Mouse (Mus musculus): ENCODE measurements around the gene Nhlrc4.

- TF ChIP-seq CTCF (IDR thresholded peaks at IDR 0.05; ENCODE audit: low read depth, low read length) (no peak), TAL1 (conservative IDR thresholded peaks at IDR 0.05; ENCODE audit: low read depth, low read length) (no peak)
These were observed 30.5 kb downstream of the Nhlrc4 start for GRCm38 (mm10) chr17:25914295-25914694.
